Mouse (Mus musculus): ENCODE measurements at regions not wholly inside any gene's neighbourhood (a gene's known extent, or its start where the extent isn't known, plus 50 kb on each side); places are given as distances from the start of the nearest gene placed in this dataset.

- no peak overlapping the region for H3K4me3 ChIP-seq (ENCODE audit: control insufficient read depth, insufficient read depth, low read length)
- DNase-seq: no peak
- no peaks in the 10 kb centered on the region for H3K4me1 ChIP-seq (replicated peaks; ENCODE audit: control insufficient read depth, insufficient read depth, low read length)
- H3K27ac ChIP-seq (ENCODE audit: control insufficient read depth, insufficient read depth, low read length): no peak overlapping the region
- H3K36me3 ChIP-seq (ENCODE audit: control insufficient read depth, insufficient read depth, low read length): no peaks in the 10 kb centered on the region
- TF ChIP-seq POLR2A (IDR thresholded peaks at IDR 0.05; ENCODE audit: control insufficient read depth, extremely low read depth, insufficient read depth, low read length, poor library complexity) (no peak), CTCF (IDR thresholded peaks at IDR 0.05; ENCODE audit: borderline replicate concordance, control insufficient read depth, extremely low read depth, insufficient read depth, low read length, poor library complexity) (no peak)
- WGBS: 92% methylated on average over 4 of the region's 4 CpGs
- no peaks in the 10 kb centered on the region for H3K27me3 ChIP-seq (ENCODE audit: control insufficient read depth, insufficient read depth, low read length)
Observed at GRCm38 (mm10) chr10:44665509-44666144, 137.3 kb upstream of the Prdm1 start.

- no peak overlapping the region for H3K27ac ChIP-seq (ENCODE audit: control insufficient read depth, insufficient read depth, low read length)
- no peak for TF ChIP-seq POLR2A (IDR thresholded peaks at IDR 0.05; ENCODE audit: control insufficient read depth, extremely low read depth, insufficient read depth, low read length, poor library complexity)
- TF ChIP-seq CTCF (IDR thresholded peaks at IDR 0.05; ENCODE audit: borderline replicate concordance, control insufficient read depth, extremely low read depth, insufficient read depth, low read length, poor library complexity): no peak
- DNase-seq: no peak
- 93% methylated on average over 3 of the region's 3 CpGs for WGBS
- H3K4me1 ChIP-seq (replicated peaks; ENCODE audit: control insufficient read depth, insufficient read depth, low read length): no peaks in the 10 kb centered on the region
- H3K27me3 ChIP-seq (ENCODE audit: control insufficient read depth, insufficient read depth, low read length): no peaks in the 10 kb centered on the region
- H3K4me3 ChIP-seq (ENCODE audit: control insufficient read depth, insufficient read depth, low read length): no peak overlapping the region
- no peaks in the 10 kb centered on the region for H3K36me3 ChIP-seq (ENCODE audit: control insufficient read depth, insufficient read depth, low read length)
Observed at GRCm38 (mm10) chr10:44659499-44659898, 131.2 kb upstream of the Prdm1 start.

GRCm38 (mm10) chr10:44653761-44654160 lies 125.5 kb upstream of the Prdm1 start:
- no peaks in the 10 kb centered on the region for H3K4me1 ChIP-seq (replicated peaks; ENCODE audit: control insufficient read depth, insufficient read depth, low read length)
- no peak overlapping the region for H3K27ac ChIP-seq (ENCODE audit: control insufficient read depth, insufficient read depth, low read length)
- no peak for TF ChIP-seq CTCF (IDR thresholded peaks at IDR 0.05; ENCODE audit: borderline replicate concordance, control insufficient read depth, extremely low read depth, insufficient read depth, low read length, poor library complexity)
- TF ChIP-seq POLR2A (IDR thresholded peaks at IDR 0.05; ENCODE audit: control insufficient read depth, extremely low read depth, insufficient read depth, low read length, poor library complexity): no peak
- WGBS: 85% methylated on average over 5 of the region's 5 CpGs
- no peak for DNase-seq
- no peaks in the 10 kb centered on the region for H3K36me3 ChIP-seq (ENCODE audit: control insufficient read depth, insufficient read depth, low read length)
- H3K27me3 ChIP-seq (ENCODE audit: control insufficient read depth, insufficient read depth, low read length): no peaks in the 10 kb centered on the region
- no peak overlapping the region for H3K4me3 ChIP-seq (ENCODE audit: control insufficient read depth, insufficient read depth, low read length)

- no peak overlapping the region for H3K27ac ChIP-seq (ENCODE audit: control insufficient read depth, insufficient read depth, low read length)
- no peaks in the 10 kb centered on the region for H3K27me3 ChIP-seq (ENCODE audit: control insufficient read depth, insufficient read depth, low read length)
- H3K4me3 ChIP-seq (ENCODE audit: control insufficient read depth, insufficient read depth, low read length): no peak overlapping the region
- TF ChIP-seq POLR2A (IDR thresholded peaks at IDR 0.05; ENCODE audit: control insufficient read depth, extremely low read depth, insufficient read depth, low read length, poor library complexity) (no peak), CTCF (IDR thresholded peaks at IDR 0.05; ENCODE audit: borderline replicate concordance, control insufficient read depth, extremely low read depth, insufficient read depth, low read length, poor library complexity) (no peak)
- no peaks in the 10 kb centered on the region for H3K4me1 ChIP-seq (replicated peaks; ENCODE audit: control insufficient read depth, insufficient read depth, low read length)
- WGBS: 88% methylated on average over 5 of the region's 5 CpGs
- no peak for DNase-seq
- no peaks in the 10 kb centered on the region for H3K36me3 ChIP-seq (ENCODE audit: control insufficient read depth, insufficient read depth, low read length)
Observed at GRCm38 (mm10) chr10:44647021-44647420, 118.7 kb upstream of the Prdm1 start.

GRCm38 (mm10) chr10:44646615-44647014 lies 118.3 kb upstream of the Prdm1 start:
- H3K36me3 ChIP-seq (ENCODE audit: control insufficient read depth, insufficient read depth, low read length): no peaks in the 10 kb centered on the region
- H3K27ac ChIP-seq (ENCODE audit: control insufficient read depth, insufficient read depth, low read length): no peak overlapping the region
- DNase-seq: no peak
- no peaks in the 10 kb centered on the region for H3K27me3 ChIP-seq (ENCODE audit: control insufficient read depth, insufficient read depth, low read length)
- TF ChIP-seq CTCF (IDR thresholded peaks at IDR 0.05; ENCODE audit: borderline replicate concordance, control insufficient read depth, extremely low read depth, insufficient read depth, low read length, poor library complexity): no peak
- TF ChIP-seq POLR2A (IDR thresholded peaks at IDR 0.05; ENCODE audit: control insufficient read depth, extremely low read depth, insufficient read depth, low read length, poor library complexity): no peak
- no peaks in the 10 kb centered on the region for H3K4me1 ChIP-seq (replicated peaks; ENCODE audit: control insufficient read depth, insufficient read depth, low read length)
- H3K4me3 ChIP-seq (ENCODE audit: control insufficient read depth, insufficient read depth, low read length): no peak overlapping the region
- whole genome bisulfite sequencing: 96% methylated on average over 5 of the region's 5 CpGs

- no peak overlapping the region for H3K4me3 ChIP-seq (ENCODE audit: control insufficient read depth, insufficient read depth, low read length)
- H3K27ac ChIP-seq (ENCODE audit: control insufficient read depth, insufficient read depth, low read length): no peak overlapping the region
- WGBS: 83% methylated on average over 2 of the region's 2 CpGs
- H3K4me1 ChIP-seq (replicated peaks; ENCODE audit: control insufficient read depth, insufficient read depth, low read length): no peaks in the 10 kb centered on the region
- no peaks in the 10 kb centered on the region for H3K27me3 ChIP-seq (ENCODE audit: control insufficient read depth, insufficient read depth, low read length)
- H3K36me3 ChIP-seq (ENCODE audit: control insufficient read depth, insufficient read depth, low read length): no peaks in the 10 kb centered on the region
- TF ChIP-seq POLR2A (IDR thresholded peaks at IDR 0.05; ENCODE audit: control insufficient read depth, extremely low read depth, insufficient read depth, low read length, poor library complexity) (no peak), CTCF (IDR thresholded peaks at IDR 0.05; ENCODE audit: borderline replicate concordance, control insufficient read depth, extremely low read depth, insufficient read depth, low read length, poor library complexity) (no peak)
- DNase-seq: no peak
Observed at GRCm38 (mm10) chr10:44641616-44642015, 113.3 kb upstream of the Prdm1 start.

GRCm38 (mm10) chr10:44640620-44641019 lies 112.3 kb upstream of the Prdm1 start:
- H3K27ac ChIP-seq (ENCODE audit: control insufficient read depth, insufficient read depth, low read length): no peak overlapping the region
- TF ChIP-seq CTCF (IDR thresholded peaks at IDR 0.05; ENCODE audit: borderline replicate concordance, control insufficient read depth, extremely low read depth, insufficient read depth, low read length, poor library complexity): no peak
- no peak for TF ChIP-seq POLR2A (IDR thresholded peaks at IDR 0.05; ENCODE audit: control insufficient read depth, extremely low read depth, insufficient read depth, low read length, poor library complexity)
- no peak for DNase-seq
- H3K36me3 ChIP-seq (ENCODE audit: control insufficient read depth, insufficient read depth, low read length): no peaks in the 10 kb centered on the region
- WGBS: 98% methylated on average over 8 of the region's 8 CpGs
- H3K4me1 ChIP-seq (replicated peaks; ENCODE audit: control insufficient read depth, insufficient read depth, low read length): no peaks in the 10 kb centered on the region
- no peak overlapping the region for H3K4me3 ChIP-seq (ENCODE audit: control insufficient read depth, insufficient read depth, low read length)
- no peaks in the 10 kb centered on the region for H3K27me3 ChIP-seq (ENCODE audit: control insufficient read depth, insufficient read depth, low read length)

All from thymus, adult 2 months (tissue).